Mouse (Mus musculus): ENCODE data around the gene Lect2.

Lect2 gene

GRCm38 (mm10) chr13:56561129-56561528, 12.8 kb upstream of the Lect2 start:
- in situ Hi-C loops (cut with MboI; ENCODE audit: unreplicated experiment in 2 of 2), result loop anchor here in 1 of 2 experiments (10.0 to 25.0 kb wide), 2 partner anchors 201 to 694 kb away; partner anchors contain the start of gene Gm45623

- in situ Hi-C loops (cut with MboI; ENCODE audit: unreplicated experiment in 2 of 2), result loop anchor here in 1 of 2 experiments (10.0 to 25.0 kb wide), 2 partner anchors 202 to 695 kb away; partner anchors contain the start of gene Gm45623
Observed at GRCm38 (mm10) chr13:56559841-56560370, 11.6 kb upstream of the Lect2 start.

- in situ Hi-C loops (cut with MboI; ENCODE audit: unreplicated experiment in 2 of 2), result loop anchor here in 1 of 2 experiments (25.0 kb wide), 1 partner anchor 203 kb away; the partner anchor contains the start of gene Gm45623
Observed at GRCm38 (mm10) chr13:56558811-56559210, 10.5 kb upstream of the Lect2 start.

GRCm38 (mm10) chr13:56556701-56557100, 8.4 kb upstream of the Lect2 start:
- in situ Hi-C loops (cut with MboI; ENCODE audit: unreplicated experiment in 2 of 2), result loop anchor here in 1 of 2 experiments (25.0 kb wide), 1 partner anchor 206 kb away; the partner anchor contains the start of gene Gm45623

- in situ Hi-C loops (cut with MboI; ENCODE audit: unreplicated experiment in 2 of 2), result loop anchor here in 1 of 2 experiments (25.0 kb wide), 1 partner anchor 206 kb away; the partner anchor contains the start of gene Gm45623
Observed at GRCm38 (mm10) chr13:56555957-56556356, 7.7 kb upstream of the Lect2 start.

GRCm38 (mm10) chr13:56554409-56554808, 6.1 kb upstream of the Lect2 start:
- in situ Hi-C loops (cut with MboI; ENCODE audit: unreplicated experiment in 2 of 2), result loop anchor here in 1 of 2 experiments (25.0 kb wide), 1 partner anchor 208 kb away; the partner anchor contains the start of gene Gm45623

GRCm38 (mm10) chr13:56553923-56554322, 5.6 kb upstream of the Lect2 start:
- in situ Hi-C loops (cut with MboI; ENCODE audit: unreplicated experiment in 2 of 2), result loop anchor here in 1 of 2 experiments (25.0 kb wide), 1 partner anchor 208 kb away; the partner anchor contains the start of gene Gm45623

GRCm38 (mm10) chr13:56551661-56552060, 3.4 kb upstream of the Lect2 start:
- in situ Hi-C loops (cut with MboI; ENCODE audit: unreplicated experiment in 2 of 2), result loop anchor here in 1 of 2 experiments (25.0 kb wide), 1 partner anchor 211 kb away; the partner anchor contains the start of gene Gm45623

GRCm38 (mm10) chr13:56550574-56550973, 2.3 kb upstream of the Lect2 start:
- in situ Hi-C loops (cut with MboI; ENCODE audit: unreplicated experiment in 2 of 2), result loop anchor here in 1 of 2 experiments (25.0 kb wide), 1 partner anchor 212 kb away; the partner anchor contains the start of gene Gm45623

- in situ Hi-C loops (cut with MboI; ENCODE audit: unreplicated experiment in 2 of 2), result no loop called here
Observed at GRCm38 (mm10) chr13:56549364-56549763, 1.1 kb upstream of the Lect2 start.

GRCm38 (mm10) chr13:56544956-56545355, 3.3 kb downstream of the Lect2 start:
- in situ Hi-C loops (cut with MboI; ENCODE audit: unreplicated experiment in 2 of 2), result no loop called here

- in situ Hi-C loops (cut with MboI; ENCODE audit: unreplicated experiment in 2 of 2), result no loop called here
Observed at GRCm38 (mm10) chr13:56543805-56544204, 4.5 kb downstream of the Lect2 start.

- in situ Hi-C loops (cut with MboI; ENCODE audit: unreplicated experiment in 2 of 2), result no loop called here
Observed at GRCm38 (mm10) chr13:56539846-56540245, 8.5 kb downstream of the Lect2 start.

- in situ Hi-C loops (cut with MboI; ENCODE audit: unreplicated experiment in 2 of 2), result no loop called here
Observed at GRCm38 (mm10) chr13:56537026-56537425, 11.3 kb downstream of the Lect2 start.

GRCm38 (mm10) chr13:56535570-56535969, 12.7 kb downstream of the Lect2 start:
- in situ Hi-C loops (cut with MboI; ENCODE audit: unreplicated experiment in 2 of 2), result no loop called here

- in situ Hi-C loops (cut with MboI; ENCODE audit: unreplicated experiment in 2 of 2), result no loop called here
Observed at GRCm38 (mm10) chr13:56534931-56535330, 13.4 kb downstream of the Lect2 start.

GRCm38 (mm10) chr13:56529685-56530084, 18.6 kb downstream of the Lect2 start:
- in situ Hi-C loops (cut with MboI; ENCODE audit: unreplicated experiment in 2 of 2), result no loop called here

GRCm38 (mm10) chr13:56529031-56529430, 19.3 kb downstream of the Lect2 start:
- in situ Hi-C loops (cut with MboI; ENCODE audit: unreplicated experiment in 2 of 2), result no loop called here

- in situ Hi-C loops (cut with MboI; ENCODE audit: unreplicated experiment in 2 of 2), result no loop called here
Observed at GRCm38 (mm10) chr13:56528281-56528680, 20.0 kb downstream of the Lect2 start.

- in situ Hi-C loops (cut with MboI; ENCODE audit: unreplicated experiment in 2 of 2), result no loop called here
Observed at GRCm38 (mm10) chr13:56527846-56528245, 20.5 kb downstream of the Lect2 start.

GRCm38 (mm10) chr13:56526871-56527270, 21.4 kb downstream of the Lect2 start:
- in situ Hi-C loops (cut with MboI; ENCODE audit: unreplicated experiment in 2 of 2), result no loop called here

GRCm38 (mm10) chr13:56522821-56523167, 25.5 kb downstream of the Lect2 start:
- in situ Hi-C loops (cut with MboI; ENCODE audit: unreplicated experiment in 2 of 2), result no loop called here
